Mouse (Mus musculus): ENCODE measurements around the gene Cpeb4.

GRCm38 (mm10) chr11:31975678-31976077 lies 103.7 kb downstream of the Cpeb4 start:
- TF ChIP-seq CTCF (IDR thresholded peaks at IDR 0.05) (no peak), EP300 (IDR thresholded peaks at IDR 0.05) (no peak)
